Mouse (Mus musculus): ENCODE measurements at regions not wholly inside any gene's neighbourhood (a gene's known extent, or its start where the extent isn't known, plus 50 kb on each side); places are given as distances from the start of the nearest gene placed in this dataset.
A peak's percentile ranks its signal among the peaks of the same experiment; 100 is the strongest.

DNA sequence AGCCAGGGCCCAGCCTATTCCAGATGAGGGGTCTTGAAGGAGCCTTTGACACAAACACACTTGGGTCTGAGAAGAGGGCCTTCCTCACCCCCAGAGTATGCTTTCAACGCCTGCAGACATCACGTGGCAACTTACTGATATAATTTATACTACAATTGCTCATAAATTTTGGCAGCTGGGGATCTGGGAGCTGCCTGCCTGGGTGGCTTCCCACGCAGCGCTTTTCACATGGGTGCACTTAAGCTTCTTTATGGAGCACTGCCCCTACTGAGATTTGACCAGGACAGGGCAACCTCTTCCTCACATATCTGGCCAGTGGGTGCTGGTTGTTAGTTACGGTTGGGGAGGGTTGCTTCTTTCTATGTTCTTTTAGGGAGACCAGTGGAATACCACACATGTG lies 61.6 kb downstream of the Spesp1 start:
- ATAC-seq (ENCODE audit: low TSS enrichment): peak; percentile 50; the same call in 1 of the 2 replicates

DNA sequence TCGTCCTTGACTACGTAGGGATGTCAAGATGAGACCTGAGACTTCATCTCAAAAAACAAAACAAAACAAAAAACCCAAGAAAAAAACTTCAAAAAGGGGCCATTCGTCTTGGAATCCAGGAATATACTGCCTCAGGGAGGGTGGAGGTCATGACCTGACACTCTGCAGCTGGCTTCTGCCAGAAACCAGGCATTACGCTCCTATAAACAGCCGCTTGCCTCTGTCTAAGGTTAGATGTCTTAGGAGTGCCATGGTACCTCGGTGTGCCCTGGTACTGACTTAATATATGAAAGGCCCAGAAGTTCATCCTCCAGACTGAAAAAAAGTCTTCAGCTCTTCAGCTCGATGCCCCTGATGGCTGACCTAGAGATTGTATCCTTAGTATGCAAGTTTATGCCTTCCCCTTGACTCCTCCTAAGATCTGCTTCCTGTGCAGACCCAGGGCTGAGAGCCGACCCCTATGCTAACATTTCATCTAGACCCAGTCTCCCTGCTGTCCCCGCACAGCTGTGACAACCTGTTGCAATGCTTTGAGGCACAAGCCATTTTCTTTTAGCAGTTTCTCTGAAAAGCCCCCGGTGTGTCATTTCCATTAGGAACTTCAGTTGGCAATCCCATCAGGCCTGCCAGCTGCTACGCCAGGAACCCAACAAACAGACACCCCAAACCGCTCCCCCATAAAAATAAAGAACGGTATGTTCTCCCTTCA lies 66.7 kb downstream of the Spesp1 start:
- ATAC-seq (ENCODE audit: low TSS enrichment): no peak

GRCm38 (mm10) chr9:62214546-62214945 lies 67.5 kb downstream of the Spesp1 start:
- no peak for ATAC-seq (ENCODE audit: low TSS enrichment)

- ATAC-seq (ENCODE audit: low TSS enrichment): peak; percentile 58; the same call in 1 of the 2 replicates
These were observed 69.4 kb downstream of the Spesp1 start for GRCm38 (mm10) chr9:62212615-62213014.

GRCm38 (mm10) chr9:62210815-62211214 lies 71.2 kb downstream of the Spesp1 start:
- ATAC-seq (ENCODE audit: low TSS enrichment): peak; percentile 64

- ATAC-seq (ENCODE audit: low TSS enrichment): no peak
These were observed 73.6 kb downstream of the Spesp1 start for GRCm38 (mm10) chr9:62208436-62208835.

GRCm38 (mm10) chr9:62205264-62205663 lies 76.7 kb downstream of the Spesp1 start:
- no peak for ATAC-seq (ENCODE audit: low TSS enrichment)

DNA sequence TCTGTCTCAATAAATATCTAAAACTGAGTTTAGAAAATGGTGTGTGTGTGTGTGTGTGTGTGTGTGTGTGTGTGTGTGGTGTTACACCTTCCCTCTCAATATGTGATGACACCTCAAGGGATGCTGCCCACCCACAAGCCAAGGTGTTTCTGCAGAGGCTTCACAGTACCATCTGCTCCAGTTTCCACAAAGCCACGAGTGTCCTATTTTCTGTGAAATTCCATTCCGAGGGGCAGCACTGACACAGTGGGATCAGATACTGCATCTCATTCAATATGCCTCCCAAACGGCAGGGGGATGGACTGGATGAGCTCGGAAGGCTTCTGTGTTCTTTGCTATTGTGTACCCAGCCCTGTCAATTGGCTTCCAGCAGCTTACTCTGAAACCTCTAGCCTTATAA lies 78.5 kb downstream of the Spesp1 start:
- ATAC-seq (ENCODE audit: low TSS enrichment): peak; percentile 84

GRCm38 (mm10) chr9:62202331-62202730 lies 79.7 kb downstream of the Spesp1 start:
- no peak for ATAC-seq (ENCODE audit: low TSS enrichment)

DNA sequence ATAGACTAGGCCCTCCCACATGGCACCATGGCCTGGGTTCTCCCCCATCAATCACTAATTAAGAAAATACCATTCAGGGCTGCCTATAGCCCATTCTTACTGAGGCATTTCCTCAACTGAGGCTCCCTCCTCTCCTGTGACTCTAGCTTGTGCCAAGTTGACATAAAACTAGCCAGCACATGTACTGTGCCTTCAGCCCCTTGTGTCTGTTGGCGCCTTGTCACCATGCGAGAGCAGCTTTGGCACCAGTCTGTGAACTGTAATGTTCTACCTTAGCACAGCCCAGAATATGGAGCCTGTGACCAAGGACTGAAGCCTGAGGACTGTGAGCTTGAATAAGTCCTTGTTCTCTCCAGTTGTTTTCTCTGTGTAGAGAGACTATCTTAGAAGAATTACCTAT lies 75.0 kb upstream of the Glce start:
- no peak for ATAC-seq (ENCODE audit: low TSS enrichment)

DNA sequence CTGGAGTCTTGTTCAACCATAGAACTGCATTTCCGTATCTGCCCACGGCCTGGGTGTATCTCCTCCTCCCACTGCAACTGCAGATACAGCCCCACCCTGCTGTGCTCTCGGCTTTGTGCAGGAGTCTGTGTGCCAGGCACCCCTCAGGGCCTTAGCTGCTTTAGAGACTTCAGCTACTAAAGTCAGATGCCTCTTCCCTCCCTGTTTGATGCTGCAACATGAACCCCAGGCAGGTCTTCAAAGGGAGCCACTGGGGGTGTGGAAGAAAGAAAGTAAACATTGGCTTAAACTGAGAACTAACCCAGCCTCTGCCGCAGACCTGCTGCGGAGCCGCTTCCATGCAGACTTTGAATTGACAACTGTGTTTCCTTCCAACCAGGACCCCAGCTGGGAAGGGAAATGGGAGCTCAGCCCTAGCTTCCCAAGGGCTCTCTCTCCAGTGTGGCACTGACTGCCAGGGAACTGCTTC lies 70.0 kb upstream of the Glce start:
- ATAC-seq (ENCODE audit: low TSS enrichment): peak; percentile 38; the same call in 1 of the 2 replicates

DNA sequence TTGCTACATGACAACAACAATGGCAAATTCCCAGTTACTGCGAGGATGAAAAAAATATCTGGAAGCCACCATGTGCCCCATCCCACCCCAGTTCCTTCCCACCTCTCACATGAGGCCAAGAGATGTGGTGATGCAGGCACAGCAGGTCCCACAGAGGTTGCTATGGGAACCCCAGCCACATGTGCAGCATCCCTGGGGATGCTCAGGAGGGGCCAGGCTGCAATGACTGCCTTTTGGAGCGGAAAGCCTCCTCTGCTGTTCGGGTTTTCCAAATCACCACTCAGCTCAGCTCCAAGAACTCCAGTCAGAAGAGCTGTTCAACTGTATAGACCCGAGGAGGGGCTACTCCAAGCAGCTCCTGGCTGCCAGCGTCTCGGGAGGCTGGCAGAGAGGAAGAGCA lies 68.0 kb upstream of the Glce start:
- ATAC-seq (ENCODE audit: low TSS enrichment): no peak; the same call in 1 of the 2 replicates

DNA sequence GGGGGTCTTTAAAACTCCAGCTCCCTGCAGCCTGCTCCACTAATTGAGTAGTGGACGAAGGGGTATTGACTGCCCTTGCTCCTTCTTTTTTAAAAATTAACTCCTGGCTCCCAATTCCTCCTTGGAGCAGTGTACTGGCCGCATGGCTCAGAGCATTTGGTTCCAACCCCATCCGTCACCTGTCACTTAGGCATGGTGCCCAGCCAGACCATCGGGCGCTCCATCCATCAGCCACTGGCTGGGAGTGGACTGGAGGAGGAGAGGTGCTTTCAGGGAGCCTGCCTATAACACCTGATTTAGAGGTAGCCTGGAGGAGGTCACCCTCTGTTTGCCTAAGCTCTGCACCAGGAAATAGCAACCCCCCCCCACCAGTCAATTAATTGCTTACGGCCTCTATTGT lies 66.4 kb upstream of the Glce start:
- no peak for ATAC-seq (ENCODE audit: low TSS enrichment)

- ATAC-seq (ENCODE audit: low TSS enrichment): no peak
These were observed 65.9 kb upstream of the Glce start for GRCm38 (mm10) chr9:62188379-62188778.

- ATAC-seq (ENCODE audit: low TSS enrichment): no peak
These were observed 64.4 kb upstream of the Glce start for GRCm38 (mm10) chr9:62186886-62187285.

- no peak for ATAC-seq (ENCODE audit: low TSS enrichment)
These were observed 63.2 kb upstream of the Glce start for GRCm38 (mm10) chr9:62185516-62186280.

DNA sequence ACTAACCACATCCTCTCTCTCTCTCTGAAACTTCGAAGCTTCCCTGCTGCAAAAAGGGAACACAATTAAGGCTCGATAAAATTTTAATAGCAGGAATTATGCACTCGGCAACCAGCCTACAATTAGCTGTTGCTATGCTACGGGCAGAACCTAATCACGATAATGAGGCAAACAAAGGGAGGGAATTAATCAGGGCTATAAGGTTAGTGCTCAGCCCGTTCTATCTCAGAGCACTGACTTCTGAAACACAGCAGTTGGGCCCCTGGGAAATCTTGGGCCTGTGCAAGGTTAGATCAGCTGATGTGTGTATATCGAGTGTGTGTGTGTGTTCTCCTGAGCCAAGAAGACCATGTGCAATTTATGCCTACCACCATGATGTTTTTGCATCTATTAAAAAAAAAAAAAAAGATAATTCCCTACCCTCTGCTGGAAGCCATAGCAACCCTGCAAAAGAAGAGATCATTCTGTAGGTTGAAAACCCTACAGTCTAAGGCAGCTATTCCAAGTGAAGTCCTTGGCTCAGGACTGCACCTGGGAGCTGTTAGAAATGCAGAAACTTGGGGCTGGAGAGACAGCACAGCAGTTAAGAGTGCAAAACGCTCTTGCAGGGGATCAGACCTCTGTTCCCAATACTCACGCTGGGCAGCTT lies 58.9 kb upstream of the Glce start:
- ATAC-seq (ENCODE audit: low TSS enrichment): no peak

- ATAC-seq (ENCODE audit: low TSS enrichment): no peak
These were observed 58.2 kb upstream of the Glce start for GRCm38 (mm10) chr9:62180456-62181181.

DNA sequence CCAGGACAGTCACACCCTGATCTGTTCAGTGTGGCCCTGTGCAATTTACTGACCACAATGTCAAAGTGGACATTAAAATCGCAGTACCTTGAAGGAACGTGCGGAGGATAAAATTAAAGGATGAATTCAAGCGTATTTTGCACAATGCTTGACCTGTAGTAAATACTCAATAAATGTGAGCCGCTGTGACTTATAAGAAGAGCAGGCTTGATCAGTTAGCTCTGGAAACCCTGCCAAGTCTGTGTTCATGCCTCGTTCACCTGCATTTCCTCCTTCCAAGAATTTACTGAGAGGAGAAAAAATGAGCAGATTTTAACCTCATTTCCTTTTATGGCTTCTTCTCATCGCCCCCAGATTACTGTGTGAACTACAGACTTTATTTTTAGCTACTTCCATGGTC lies 52.2 kb upstream of the Glce start:
- ATAC-seq (ENCODE audit: low TSS enrichment): no peak; the same call in 1 of the 2 replicates
